Mouse (Mus musculus) CH12.LX (cell line): ENCODE measurements around the gene Olfr91.

Source experiments
- CTCF ChIP-seq, 2 experiments: IDR thresholded peaks in 1 of 2; conservative IDR thresholded peaks in 1 of 2; 2 replicates each; pipeline ENCODE4 v1.5.1; 2011 to 2012; ENCODE audit warnings: low read depth in 2 of 2, low read length in 2 of 2, improper control_type of control experiment in 1 of 2, inconsistent platforms in 1 of 2, mild to moderate bottlenecking in 1 of 2, moderate library complexity in 1 of 2
- JUND ChIP-seq: conservative IDR thresholded peaks from 2 replicates; pipeline ENCODE4 v1.6.1; 2011; ENCODE audit warnings: low read depth, low read length, improper control_type of control experiment

DNA sequence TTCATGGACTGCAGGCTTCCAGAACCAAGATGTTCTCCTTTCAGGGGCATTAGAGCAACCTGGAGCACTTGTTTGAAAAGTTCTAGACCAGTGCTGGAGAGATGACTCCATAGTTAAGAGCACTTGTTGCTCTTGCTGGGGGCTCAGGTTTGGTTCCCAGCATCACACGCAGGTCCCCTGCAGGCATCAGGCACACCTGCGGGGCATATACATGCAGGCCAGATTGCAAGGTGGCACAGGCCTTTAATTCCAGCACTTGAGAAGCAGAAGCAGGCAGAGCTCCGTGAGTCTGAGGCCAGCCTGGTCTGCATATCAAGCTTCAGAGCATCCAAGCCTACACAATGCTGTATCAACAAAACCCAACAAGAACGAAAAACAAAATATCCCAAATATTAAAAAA is 16.4 kb downstream of the Olfr91 start:
- TF ChIP-seq JUND (no peak), CTCF (conservative IDR thresholded peaks at IDR 0.05 in 1 of 2, IDR thresholded peaks at IDR 0.05 in 1 of 2; ENCODE audit: low read depth in 2 of 2, low read length in 2 of 2) (no peak)
